Mouse (Mus musculus) hindbrain, postnatal 0 days (tissue): Measurements from ENCODE around the gene Hoxa3. TPM values are rescaled to one million over a fixed set of nuclear protein-coding genes. Genes with fewer than 3 reads are reported as not detected.

Experiments used
- ATAC-seq: fragments of 200-750 bp; cut with Nextera tagmentation; 2 replicates; pipeline ENCODE4 v1.8.0; 2017; ENCODE audit warnings: mild to moderate bottlenecking, moderate TSS enrichment, moderate library complexity
- DNase-seq: peaks from one replicate; pipeline ENCODE4 v3.0.0-alpha.2; 2015; ENCODE audit warnings: low spot score
- H3K27ac ChIP-seq: fragments of 300-500 bp; sonication (generic); 2 replicates; pipeline ENCODE4 v1.5.1; 2014; ENCODE audit warnings: mild to moderate bottlenecking
- H3K27me3 ChIP-seq: fragments of 300-500 bp; sonication (generic); 2 replicates; pipeline ENCODE4 v1.6.1; 2014; ENCODE audit warnings: low read length, mixed read lengths; ENCODE audit not compliant: insufficient read depth
- H3K36me3 ChIP-seq: fragments of 300-500 bp; sonication (generic); 2 replicates; pipeline ENCODE4 v1.6.1; 2014; ENCODE audit warnings: low read length, mixed read lengths; ENCODE audit not compliant: insufficient read depth
- H3K4me1 ChIP-seq: fragments of 300-500 bp; sonication (generic); 2 replicates; pipeline ENCODE4 v1.6.1; 2014; ENCODE audit warnings: antibody characterized with exemption, low read length, mixed read lengths; ENCODE audit not compliant: insufficient read depth
- H3K4me2 ChIP-seq: fragments of 300-500 bp; sonication (generic); 2 replicates; pipeline ENCODE4 v1.6.1; 2014; ENCODE audit warnings: low read depth, mild to moderate bottlenecking, low read length, moderate library complexity, mixed read lengths
- H3K4me3 ChIP-seq: fragments of 300-500 bp; sonication (generic); 2 replicates; pipeline ENCODE4 v1.5.1; 2014; ENCODE audit warnings: low read length
- H3K9ac ChIP-seq: fragments of 300-500 bp; sonication (generic); replicated peaks from 2 replicates; pipeline ENCODE4 v1.6.1; 2014; ENCODE audit warnings: mild to moderate bottlenecking, low read length, moderate library complexity, mixed read lengths
- H3K9me3 ChIP-seq: fragments of 300-500 bp; sonication (generic); 2 replicates; pipeline ENCODE4 v1.6.1; 2016; ENCODE audit warnings: low read length, mixed read lengths
- CTCF ChIP-seq: IDR thresholded peaks from 2 replicates; pipeline ENCODE4 v1.5.1; 2016; ENCODE audit warnings: antibody characterized with exemption, control low read depth, low read depth
- WGBS: fragments of 180-500 bp; shearing (Covaris S2); extraction: QIAGEN DNeasy Blood & Tissue Kit; methylation state at CpG from one replicate; pipeline ENCODE4 v1.1.7; 2014; 5-methylcytosine and 5-hydroxymethylcytosine counted together
- polyA plus RNA-seq: library from polyadenylated mRNA; unstranded; fragments of >200 nt; fragmentation: Nextera tagmentation; extraction: Ambion mirVana; gene quantifications from 2 replicates; pipeline ENCODE4 v1.2.1, GENCODE M21; 2015
- total RNA-seq: library from RNA; depleted of rRNA; stranded (reverse); fragments of >200 nt; gene quantifications from 2 replicates; pipeline ENCODE4 v1.2.3, GENCODE M21; 2014

Hoxa3 gene
- total and polyA plus RNA-seq, 2 experiments from 2014 or later, result 7.9 to 9.8 TPM

DNA sequence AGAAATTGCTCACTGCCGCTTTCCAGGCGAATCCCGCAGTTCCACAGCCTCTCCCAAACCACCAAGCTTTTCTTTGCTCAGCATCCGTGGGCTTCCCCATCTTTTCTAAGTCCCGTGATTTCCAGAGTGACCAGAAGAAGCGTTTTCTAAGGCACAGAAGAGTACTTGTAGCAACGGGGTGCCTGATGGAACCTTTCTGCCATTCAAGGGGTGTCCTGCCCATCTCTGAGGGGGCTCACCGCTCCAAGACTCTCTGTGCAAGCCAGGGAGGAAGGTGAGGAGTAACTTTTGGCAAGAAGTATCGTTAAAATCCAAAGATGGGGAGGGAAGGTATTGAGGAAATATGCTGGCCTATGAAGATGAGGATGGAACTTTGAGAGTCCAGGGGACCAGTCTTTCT lies 35.3 kb downstream of the Hoxa3 start:
- Histone ChIP-seq H3K4me2 (peak overlapping the region; percentile 58), H3K9ac (peak overlapping the region; percentile 60), H3K9me3 (no peaks in the 10 kb centered on the region), H3K4me1 (no peaks in the 10 kb centered on the region), H3K27me3 (peaks cover 74% of the 10 kb centered on the region), H3K27ac (peak overlapping the region; percentile 92), H3K36me3 (no peaks in the 10 kb centered on the region), H3K4me3 (peak overlapping the region; percentile 41)
- no peak for DNase-seq
- WGBS, result 1% methylated on average over 9 of the region's 9 CpGs
- ATAC-seq, result no peak
- TF ChIP-seq CTCF, result no peak

GRCm38 (mm10) chr6:52177061-52177735 lies 35.9 kb downstream of the Hoxa3 start, which contains the start of gene 5730596B20Rik:
5730596B20Rik (plus strand) TSS chr6:52177498.
- no peak for TF ChIP-seq CTCF
- peak within 1 kb of the TSS; percentile 92 for H3K27ac ChIP-seq
- WGBS, result 2% methylated on average over 36 of the region's 36 CpGs
- peak within 1 kb of the TSS; percentile 41 for H3K4me3 ChIP-seq
- no peaks in the 10 kb centered on the region for H3K4me1 ChIP-seq
- H3K27me3 ChIP-seq, result peaks cover 68% of the 10 kb centered on the region
- no peak for ATAC-seq
- H3K9ac ChIP-seq, result peak within 1 kb of the TSS; percentile 60
- peak; percentile 52 for DNase-seq
- H3K36me3 ChIP-seq, result no peaks in the 10 kb centered on the region
- no peaks in the 10 kb centered on the region for H3K9me3 ChIP-seq
- H3K4me2 ChIP-seq, result peak within 1 kb of the TSS; percentile 58

GRCm38 (mm10) chr6:52176391-52176790 lies 36.7 kb downstream of the Hoxa3 start:
- TF ChIP-seq CTCF, result no peak
- DNase-seq (no peak), ATAC-seq (no peak)
- H3K4me3 ChIP-seq, result peak overlapping the region; percentile 41
- H3K9ac ChIP-seq, result peak overlapping the region; percentile 60
- H3K4me1 ChIP-seq, result no peaks in the 10 kb centered on the region
- WGBS, result 4% methylated on average over 6 of the region's 6 CpGs
- no peaks in the 10 kb centered on the region for H3K36me3 ChIP-seq
- peak overlapping the region; percentile 92 for H3K27ac ChIP-seq
- H3K4me2 ChIP-seq, result peak overlapping the region; percentile 58
- no peaks in the 10 kb centered on the region for H3K9me3 ChIP-seq
- H3K27me3 ChIP-seq, result peaks cover 63% of the 10 kb centered on the region

DNA sequence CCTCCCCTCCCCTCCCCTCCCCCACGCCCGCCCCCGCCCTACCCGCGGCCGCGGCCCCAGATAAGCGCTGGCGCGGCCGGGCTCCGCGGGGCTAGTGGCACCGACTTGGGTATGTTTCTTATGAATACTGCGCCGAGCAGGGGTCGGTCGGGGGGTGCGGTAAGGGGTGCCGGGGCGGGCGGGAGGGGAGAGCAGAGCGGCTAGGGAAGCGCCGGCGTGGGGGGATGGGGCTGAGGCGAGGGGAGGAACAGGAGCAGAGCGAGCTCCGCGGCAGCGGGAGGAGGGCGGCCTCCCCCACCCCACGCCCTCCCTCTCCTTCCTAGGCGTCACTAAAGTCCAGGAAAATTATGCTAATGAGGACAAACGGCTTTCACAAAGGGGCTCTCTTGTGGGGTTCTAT lies 37.3 kb downstream of the Hoxa3 start:
- peak overlapping the region; percentile 92 for H3K27ac ChIP-seq
- WGBS, result 0% methylated on average over 12 of the region's 35 CpGs
- TF ChIP-seq CTCF, result no peak
- no peaks in the 10 kb centered on the region for H3K36me3 ChIP-seq
- peak overlapping the region; percentile 58 for H3K4me2 ChIP-seq
- H3K4me1 ChIP-seq, result no peaks in the 10 kb centered on the region
- peak overlapping the region; percentile 60 for H3K9ac ChIP-seq
- ATAC-seq (peak; percentile 42; the same call in 1 of the 2 replicates), DNase-seq (peak; percentile 73)
- H3K27me3 ChIP-seq, result peaks cover 63% of the 10 kb centered on the region
- no peaks in the 10 kb centered on the region for H3K9me3 ChIP-seq
- H3K4me3 ChIP-seq, result peak overlapping the region; percentile 41

- H3K27ac ChIP-seq, result peak overlapping the region; percentile 92
- 1% methylated on average over 40 of the region's 41 CpGs for WGBS
- TF ChIP-seq CTCF, result no peak
- peak overlapping the region; percentile 60 for H3K9ac ChIP-seq
- H3K27me3 ChIP-seq, result peaks cover 63% of the 10 kb centered on the region
- H3K36me3 ChIP-seq, result no peaks in the 10 kb centered on the region
- peak overlapping the region; percentile 41 for H3K4me3 ChIP-seq
- peak; percentile 8; the same call in 1 of the 2 replicates for ATAC-seq
- no peaks in the 10 kb centered on the region for H3K9me3 ChIP-seq
- peak; percentile 49 for DNase-seq
- peaks cover 6% of the 10 kb centered on the region; the same call in 1 of the 2 replicates for H3K4me1 ChIP-seq
- peak overlapping the region; percentile 58 for H3K4me2 ChIP-seq
Measured at GRCm38 (mm10) chr6:52174968-52175751, 38.0 kb downstream of the Hoxa3 start.

GRCm38 (mm10) chr6:52173648-52174047 lies 39.5 kb downstream of the Hoxa3 start:
- Histone ChIP-seq H3K27ac (no peak overlapping the region), H3K9ac (no peak overlapping the region), H3K36me3 (no peaks in the 10 kb centered on the region), H3K4me2 (peak overlapping the region; percentile 58), H3K27me3 (peaks cover 56% of the 10 kb centered on the region), H3K9me3 (no peaks in the 10 kb centered on the region), H3K4me3 (peak overlapping the region; percentile 41), H3K4me1 (peaks cover 10% of the 10 kb centered on the region; the same call in 1 of the 2 replicates)
- no peak for DNase-seq
- TF ChIP-seq CTCF, result no peak
- ATAC-seq, result no peak
- WGBS, result 6% methylated on average over 4 of the region's 4 CpGs
